In genomic region chr9:57432480-57432879, GRCm38 (mm10) we compare ENCODE assay signal across 8 mouse cellular contexts. TPM values are rescaled to one million over a fixed set of nuclear protein-coding genes. Genes with fewer than 3 reads are reported as not detected.
DNase-seq lines count a peak whose midpoint lies in the region; ATAC-seq and TF ChIP-seq lines count a peak whose summit lies in the region.

No protein-coding gene starts in this region.

- no peak overlapping the region; the same call in 1 of the 2 replicates for H3K9ac ChIP-seq in heart, postnatal 0 days (replicated peaks; ENCODE audit: low read depth, low read length)
- H3K9ac ChIP-seq in lung, postnatal 0 days (replicated peaks; ENCODE audit: low read depth), result no peak overlapping the region
- no peak overlapping the region for H3K9ac ChIP-seq in hindbrain, postnatal 0 days (replicated peaks; ENCODE audit: low read length)
- H3K9ac ChIP-seq in neural tube, embryonic 15.5 days (replicated peaks), result no peak overlapping the region

- intact Hi-C loops in heart, postnatal 14 days (cut with DNase I), result loop anchor here (2.0 to 10.0 kb wide), 4 partner anchors 45 to 358 kb away; partner anchors contain the start of gene Sin3a
- intact Hi-C loops in gastrocnemius, postnatal 36 days (cut with DNase I), result no loop called here

- H3K4me2 ChIP-seq in heart, postnatal 0 days (ENCODE audit: low read depth, low read length), result no peak overlapping the region
- H3K4me2 ChIP-seq in lung, postnatal 0 days (replicated peaks; ENCODE audit: low read depth, low read length), result no peak overlapping the region
- no peak overlapping the region for H3K4me2 ChIP-seq in hindbrain, postnatal 0 days (ENCODE audit: low read depth, low read length)
- H3K4me2 ChIP-seq in neural tube, embryonic 15.5 days, result no peak overlapping the region

- H3K27me3 ChIP-seq in heart, postnatal 0 days (ENCODE audit: control insufficient read depth, insufficient read depth, low read length), result no peaks in the 10 kb centered on the region
- H3K27me3 ChIP-seq in lung, postnatal 0 days (replicated peaks; ENCODE audit: insufficient read depth, low read length), result no peaks in the 10 kb centered on the region
- H3K27me3 ChIP-seq in hindbrain, postnatal 0 days (ENCODE audit: insufficient read depth, low read length), result no peaks in the 10 kb centered on the region
- H3K27me3 ChIP-seq in neural tube, embryonic 15.5 days (replicated peaks), result no peaks in the 10 kb centered on the region

- WGBS in heart, postnatal 0 days, result 86% methylated on average over 3 of the region's 3 CpGs
- 92% methylated on average over 3 of the region's 3 CpGs for WGBS in lung, postnatal 0 days
- WGBS in hindbrain, postnatal 0 days, result 86% methylated on average over 3 of the region's 3 CpGs
- WGBS in neural tube, embryonic 15.5 days, result 89% methylated on average over 3 of the region's 3 CpGs

- TF ChIP-seq EP300 in heart, postnatal 0 days (IDR thresholded peaks at IDR 0.05; ENCODE audit: low read depth), result no peak
- TF ChIP-seq EP300 in lung, postnatal 0 days (IDR thresholded peaks at IDR 0.05), result no peak

- peak overlapping the region; percentile 70 for H3K27ac ChIP-seq in heart, postnatal 0 days (ENCODE audit: low read depth)
- H3K27ac ChIP-seq in lung, postnatal 0 days (ENCODE audit: low read length), result peak overlapping the region; percentile 11; the same call in 1 of the 2 replicates
- peak overlapping the region; percentile 71; the same call in 1 of the 2 replicates for H3K27ac ChIP-seq in hindbrain, postnatal 0 days
- H3K27ac ChIP-seq in neural tube, embryonic 15.5 days (replicated peaks), result 0 out of 2 replicates have a peak overlapping the region, but pooled peaks have one; percentile 48

- no peaks in the 10 kb centered on the region for H3K9me3 ChIP-seq in heart, postnatal 0 days (replicated peaks; ENCODE audit: control insufficient read depth, low read length)
- no peaks in the 10 kb centered on the region for H3K9me3 ChIP-seq in lung, postnatal 0 days (ENCODE audit: low read length)
- H3K9me3 ChIP-seq in hindbrain, postnatal 0 days (ENCODE audit: low read length), result no peaks in the 10 kb centered on the region
- no peaks in the 10 kb centered on the region for H3K9me3 ChIP-seq in neural tube, embryonic 15.5 days (replicated peaks)

- no peak for ATAC-seq in heart, postnatal 0 days (ENCODE audit: insufficient read depth, low read depth)
- ATAC-seq in lung, postnatal 0 days, result no peak
- ATAC-seq in hindbrain, postnatal 0 days, result no peak
- ATAC-seq in neural tube, embryonic 15.5 days (ENCODE audit: low FRiP score), result no peak

- H3K36me3 ChIP-seq in heart, postnatal 0 days (replicated peaks; ENCODE audit: control insufficient read depth, insufficient read depth, low read length), result 0 out of 2 replicates have a peak, but pooled peaks cover 5% of the 10 kb centered on the region
- no peaks in the 10 kb centered on the region for H3K36me3 ChIP-seq in lung, postnatal 0 days (ENCODE audit: insufficient read depth, low read length)
- H3K36me3 ChIP-seq in hindbrain, postnatal 0 days (ENCODE audit: insufficient read depth, low read length), result no peaks in the 10 kb centered on the region
- H3K36me3 ChIP-seq in neural tube, embryonic 15.5 days, result no peaks in the 10 kb centered on the region

- H3K4me1 ChIP-seq in heart, postnatal 0 days (ENCODE audit: control insufficient read depth, insufficient read depth), result peaks cover 13% of the 10 kb centered on the region
- H3K4me1 ChIP-seq in lung, postnatal 0 days (ENCODE audit: insufficient read depth, low read depth, low read length), result no peaks in the 10 kb centered on the region; the same call in 1 of the 2 replicates
- peaks cover 11% of the 10 kb centered on the region; the same call in 1 of the 2 replicates for H3K4me1 ChIP-seq in hindbrain, postnatal 0 days (ENCODE audit: insufficient read depth, low read length)
- peaks cover 26% of the 10 kb centered on the region for H3K4me1 ChIP-seq in neural tube, embryonic 15.5 days

- TF ChIP-seq CTCF in heart, postnatal 0 days (IDR thresholded peaks at IDR 0.05; ENCODE audit: low read depth), result no peak
- no peak for TF ChIP-seq CTCF in lung, postnatal 0 days (IDR thresholded peaks at IDR 0.05)
- no peak for TF ChIP-seq CTCF in hindbrain, postnatal 0 days (IDR thresholded peaks at IDR 0.05; ENCODE audit: low read depth)

- H3K4me3 ChIP-seq in heart, postnatal 0 days (ENCODE audit: low read depth, low read length), result no peak overlapping the region
- no peak overlapping the region for H3K4me3 ChIP-seq in lung, postnatal 0 days (ENCODE audit: low read depth, low read length)
- no peak overlapping the region for H3K4me3 ChIP-seq in hindbrain, postnatal 0 days (ENCODE audit: low read length)
- H3K4me3 ChIP-seq in neural tube, embryonic 15.5 days (replicated peaks), result no peak overlapping the region

- DNase-seq in heart, postnatal 0 days (ENCODE audit: low spot score), result no peak
- no peak for DNase-seq in heart, postnatal 14 days
- DNase-seq in lung, postnatal 0 days (ENCODE audit: low spot score), result no peak
- no peak for DNase-seq in lung, postnatal 25 days (ENCODE audit: low spot score)
- DNase-seq in hindbrain, postnatal 0 days (ENCODE audit: low spot score), result no peak
- no peak for DNase-seq in gastrocnemius, postnatal 36 days
- no peak for DNase-seq in layer of hippocampus, postnatal 14 days (ENCODE audit: low spot score in 2 of 2)

RNA-seq across cellular contexts. Expression of gene Ppcdc, which starts 7.4 kb away (rescaled TPM):
- 14.0 and 14.1 TPM in 2 replicates for total RNA-seq in heart, postnatal 0 days (2014; rRNA removed; ENCODE audit: low replicate concordance)
- polyA plus RNA-seq in heart, postnatal 0 days (2015; fragmentation: Nextera tagmentation; extraction: Ambion mirVana), result 14.1 and 14.3 TPM in 2 replicates
- 1 to 10 TPM; 9.0 to 9.3 TPM for total RNA-seq in heart, postnatal 14 days (2021)
- 25.9 and 29.2 TPM in 2 replicates for polyA plus RNA-seq in lung, postnatal 0 days (2015; fragmentation: Nextera tagmentation; extraction: Ambion mirVana)
- total RNA-seq in hindbrain, postnatal 0 days (2014; rRNA removed), result 16.6 and 25.8 TPM in 2 replicates
- 16.5 and 19.3 TPM in 2 replicates for polyA plus RNA-seq in hindbrain, postnatal 0 days (2015; fragmentation: Nextera tagmentation; extraction: Ambion mirVana)
- 18.4 and 22.7 TPM in 2 replicates for polyA plus RNA-seq in neural tube, embryonic 15.5 days (2015; fragmentation: Nextera tagmentation; extraction: Ambion mirVana)
- total RNA-seq in gastrocnemius, postnatal 36 days (2021), result 1 to 10 TPM; 7.1 to 7.7 TPM
- 10 to 100 TPM; 14.3 to 15.6 TPM for total RNA-seq in layer of hippocampus, postnatal 14 days (2021)

RNA-seq across cellular contexts. Expression of gene Scamp5, which starts 35.4 kb away (rescaled TPM):
- total RNA-seq in heart, postnatal 0 days (2014; rRNA removed; ENCODE audit: low replicate concordance), result 16.1 and 19.6 TPM in 2 replicates
- 7.0 TPM in 2 replicates for polyA plus RNA-seq in heart, postnatal 0 days (2015; fragmentation: Nextera tagmentation; extraction: Ambion mirVana)
- 1 to 10 TPM; 7.4 to 7.7 TPM for total RNA-seq in heart, postnatal 14 days (2021)
- polyA plus RNA-seq in lung, postnatal 0 days (2015; fragmentation: Nextera tagmentation; extraction: Ambion mirVana), result 3.5 and 4.0 TPM in 2 replicates
- 366 and 375 TPM in 2 replicates for total RNA-seq in hindbrain, postnatal 0 days (2014; rRNA removed)
- polyA plus RNA-seq in hindbrain, postnatal 0 days (2015; fragmentation: Nextera tagmentation; extraction: Ambion mirVana), result 154 and 163 TPM in 2 replicates
- polyA plus RNA-seq in neural tube, embryonic 15.5 days (2015; fragmentation: Nextera tagmentation; extraction: Ambion mirVana), result 91.1 and 112 TPM in 2 replicates
- total RNA-seq in gastrocnemius, postnatal 36 days (2021), result under 1 TPM; 0.66 to 0.74 TPM
- 100 to 1,000 TPM; 439 to 441 TPM for total RNA-seq in layer of hippocampus, postnatal 14 days (2021)

Comparison
In these comparisons a context has a peak if more than half of its experiments do, and no peak if none do; other contexts are left out.
1. H3K27ac ChIP-seq: peak in every context shown above with its lines; median percentile 71 in hindbrain, postnatal 0 days; 70 in heart, postnatal 0 days; 48 in neural tube, embryonic 15.5 days; 11 in lung, postnatal 0 days.
2. RNA of gene Scamp5, which starts 35.4 kb away (total RNA-seq): 439 to 441 TPM in layer of hippocampus, postnatal 14 days and 366 to 375 TPM in hindbrain, postnatal 0 days; 16.1 to 19.6 TPM in heart, postnatal 0 days, 7.4 to 7.7 TPM in heart, postnatal 14 days and 0.66 to 0.74 TPM in gastrocnemius, postnatal 36 days; every median in the first group is over 10 times any median in the second.